Mouse (Mus musculus): ENCODE results near the gene Errfi1. TPM values are rescaled to one million over a fixed set of nuclear protein-coding genes. Genes with fewer than 3 reads are reported as not detected.

Errfi1 gene
- total RNA-seq, 2 experiments from 2014 or later, result 19.8 to 23.7 TPM

GRCm38 (mm10) chr4:150837458-150837857 lies 16.3 kb upstream of the Errfi1 start:
- intact Hi-C loops (cut with DNase I), result no loop called here
- no peak for DNase-seq (ENCODE audit: extremely low spot score in 1 of 2, low spot score in 2 of 2)

GRCm38 (mm10) chr4:150842045-150842444 lies 11.7 kb upstream of the Errfi1 start:
- intact Hi-C loops (cut with DNase I), result no loop called here
- no peak for DNase-seq (ENCODE audit: extremely low spot score in 1 of 2, low spot score in 2 of 2)

GRCm38 (mm10) chr4:150843181-150843580 lies 10.5 kb upstream of the Errfi1 start:
- DNase-seq (ENCODE audit: extremely low spot score in 1 of 2, low spot score in 2 of 2), result no peak

GRCm38 (mm10) chr4:150846316-150846715 lies 7.4 kb upstream of the Errfi1 start:
- intact Hi-C loops (cut with DNase I), result no loop called here
- no peak for DNase-seq (ENCODE audit: extremely low spot score in 1 of 2, low spot score in 2 of 2)

More at GRCm38 (mm10) chr4:150843181-150843580, 10.5 kb upstream of the Errfi1 start:
- intact Hi-C loops (cut with DNase I), result no loop called here

- no peak for DNase-seq (ENCODE audit: extremely low spot score in 1 of 2, low spot score in 2 of 2)
- intact Hi-C loops (cut with DNase I), result loop anchor here (2.0 to 5.0 kb wide), 3 partner anchors 47 to 193 kb away; no protein-coding TSS in a partner anchor
Measured at GRCm38 (mm10) chr4:150849964-150850363, 3.8 kb upstream of the Errfi1 start.

GRCm38 (mm10) chr4:150850893-150851292 lies 2.8 kb upstream of the Errfi1 start:
- intact Hi-C loops (cut with DNase I), result loop anchor here (2.0 to 5.0 kb wide), 3 partner anchors 46 to 194 kb away; no protein-coding TSS in a partner anchor
- no peak for DNase-seq (ENCODE audit: extremely low spot score in 1 of 2, low spot score in 2 of 2)

GRCm38 (mm10) chr4:150852045-150852444 lies 1.7 kb upstream of the Errfi1 start:
- DNase-seq (ENCODE audit: extremely low spot score in 1 of 2, low spot score in 2 of 2), result no peak
- intact Hi-C loops (cut with DNase I), result loop anchor here (5.0 kb wide), 2 partner anchors 45 to 145 kb away; no protein-coding TSS in a partner anchor

GRCm38 (mm10) chr4:150852479-150852878 lies 1.2 kb upstream of the Errfi1 start:
- DNase-seq (ENCODE audit: extremely low spot score in 1 of 2, low spot score in 2 of 2), result no peak
- intact Hi-C loops (cut with DNase I), result loop anchor here (5.0 kb wide), 2 partner anchors 45 to 145 kb away; no protein-coding TSS in a partner anchor

GRCm38 (mm10) chr4:150854839-150855246 lies 1.1 kb downstream of the Errfi1 start:
- DNase-seq (ENCODE audit: extremely low spot score in 1 of 2, low spot score in 2 of 2), result peak; percentile 92 to 98
- intact Hi-C loops (cut with DNase I), result loop anchor here (5.0 kb wide), 2 partner anchors 42 to 148 kb away; no protein-coding TSS in a partner anchor

GRCm38 (mm10) chr4:150855346-150855745 lies 1.6 kb downstream of the Errfi1 start:
- intact Hi-C loops (cut with DNase I), result no loop called here
- peak in 1 of 2 experiments; percentile 67 for DNase-seq (ENCODE audit: extremely low spot score in 1 of 2, low spot score in 2 of 2)

GRCm38 (mm10) chr4:150860526-150860925 lies 6.8 kb downstream of the Errfi1 start:
- intact Hi-C loops (cut with DNase I), result no loop called here
- no peak for DNase-seq (ENCODE audit: extremely low spot score in 1 of 2, low spot score in 2 of 2)

- no peak for DNase-seq (ENCODE audit: extremely low spot score in 1 of 2, low spot score in 2 of 2)
- intact Hi-C loops (cut with DNase I), result no loop called here
Measured at GRCm38 (mm10) chr4:150861161-150861560, 7.4 kb downstream of the Errfi1 start.

- DNase-seq (ENCODE audit: extremely low spot score in 1 of 2, low spot score in 2 of 2), result no peak
- intact Hi-C loops (cut with DNase I), result no loop called here
Measured at GRCm38 (mm10) chr4:150862626-150863375, 9.1 kb downstream of the Errfi1 start.

GRCm38 (mm10) chr4:150865371-150865770 lies 11.7 kb downstream of the Errfi1 start:
- intact Hi-C loops (cut with DNase I), result no loop called here
- no peak for DNase-seq (ENCODE audit: extremely low spot score in 1 of 2, low spot score in 2 of 2)

GRCm38 (mm10) chr4:150866069-150866468 lies 12.3 kb downstream of the Errfi1 start:
- intact Hi-C loops (cut with DNase I), result no loop called here
- no peak for DNase-seq (ENCODE audit: extremely low spot score in 1 of 2, low spot score in 2 of 2)

GRCm38 (mm10) chr4:150866494-150866893 lies 12.8 kb downstream of the Errfi1 start:
- DNase-seq (ENCODE audit: extremely low spot score in 1 of 2, low spot score in 2 of 2), result no peak
- intact Hi-C loops (cut with DNase I), result no loop called here

- DNase-seq (ENCODE audit: extremely low spot score in 1 of 2, low spot score in 2 of 2), result no peak
- intact Hi-C loops (cut with DNase I), result no loop called here
Measured at GRCm38 (mm10) chr4:150868161-150868560, 14.4 kb downstream of the Errfi1 start.

- no peak for DNase-seq (ENCODE audit: extremely low spot score in 1 of 2, low spot score in 2 of 2)
- intact Hi-C loops (cut with DNase I), result no loop called here
Measured at GRCm38 (mm10) chr4:150868859-150869258, 15.1 kb downstream of the Errfi1 start.

- no peak for DNase-seq (ENCODE audit: extremely low spot score in 1 of 2, low spot score in 2 of 2)
- intact Hi-C loops (cut with DNase I), result no loop called here
Measured at GRCm38 (mm10) chr4:150869276-150870197, 15.8 kb downstream of the Errfi1 start.
